26 mouse cellular contexts compared by ENCODE assay signal in genomic region chr17:87149762-87150161, GRCm38 (mm10). TPM values are rescaled to one million over a fixed set of nuclear protein-coding genes. Genes with fewer than 3 reads are reported as not detected.
DNase-seq lines count a peak whose midpoint lies in the region; ATAC-seq and TF ChIP-seq lines count a peak whose summit lies in the region.
"Had no signal": no experiment of that assay in that cellular context is flagged by ENCODE, and none has a peak within 500 bp of the region (broad histone marks: within the 10 kb centered on the region; RNA-seq: fewer than 3 reads in every experiment).

No protein-coding gene starts in this region.

- peak; percentile 67 for ATAC-seq in granulocyte monocyte progenitor cell, adult 5-6 weeks (replicated peaks; ENCODE audit: poor library complexity, severe bottlenecking)
- ATAC-seq in megakaryocyte progenitor cell, adult 5-6 weeks (replicated peaks; ENCODE audit: poor library complexity) = peak; percentile 65
- ATAC-seq: activated CD4-positive, CD25-positive, alpha-beta regulatory T cell, adult 4 months; forebrain, embryonic 14.5 days; hindbrain, postnatal 0 days; Patski had no signal

- no peak overlapping the region for H3K4me3 ChIP-seq in kidney, adult 2 months (ENCODE audit: insufficient read depth, low read depth, low read length)
- H3K4me3 ChIP-seq: embryonic facial prominence, embryonic 15.5 days; erythroblast, embryonic 14.5 days; forebrain, embryonic 10.5 days; gastrocnemius, adult 2 months; heart, embryonic 10.5 days; hindbrain, embryonic 13.5 days had no signal

- DNase-seq in kidney, adult 2 months = no peak
- no peak for DNase-seq in kidney, postnatal 14 days
- peak; percentile 24 to 29 for DNase-seq in B cell, adult 2 months
- DNase-seq in cerebellum, postnatal 10 days = no peak
- DNase-seq in neural tube, embryonic 10.5 days (ENCODE audit: extremely low spot score, low spot score) = no peak
- DNase-seq in embryo, embryonic 11 days = no peak
- DNase-seq: adrenal gland, postnatal 14 days; cerebellum, adult 2 months; cerebellum, postnatal 14 days; gastrocnemius, adult 2 months; gastrocnemius, postnatal 25 days; heart, adult 11 months; heart, postnatal 10 days; heart, postnatal 4 days had no signal

- 56% methylated on average over 12 of the region's 12 CpGs for WGBS in kidney, adult 2 months

- peak overlapping the region; percentile 55 for H3K27ac ChIP-seq in kidney, adult 2 months (ENCODE audit: insufficient read depth, low read depth, low read length)
- H3K27ac ChIP-seq: embryonic facial prominence, embryonic 15.5 days; forebrain, embryonic 10.5 days; gastrocnemius, adult 2 months; heart, embryonic 10.5 days; hindbrain, embryonic 13.5 days; hindbrain, postnatal 0 days had no signal

- no peaks in the 10 kb centered on the region for H3K36me3 ChIP-seq in kidney, adult 2 months (ENCODE audit: control insufficient read depth, insufficient read depth, low read length)
- H3K36me3 ChIP-seq: embryonic facial prominence, embryonic 15.5 days; forebrain, embryonic 10.5 days; heart, embryonic 10.5 days; hindbrain, embryonic 13.5 days had no signal

- H3K4me1 ChIP-seq in kidney, adult 2 months (ENCODE audit: control insufficient read depth, insufficient read depth, low read length) = no peaks in the 10 kb centered on the region
- H3K4me1 ChIP-seq: forebrain, embryonic 10.5 days; hindbrain, embryonic 13.5 days had no signal

- no peak for TF ChIP-seq POLR2A in kidney, adult 2 months (IDR thresholded peaks at IDR 0.05; ENCODE audit: low read depth, low read length)

- TF ChIP-seq CTCF in kidney, adult 2 months (conservative IDR thresholded peaks at IDR 0.05; ENCODE audit: insufficient read depth, insufficient read length, low read depth, low read length) = no peak

- H3K27me3 ChIP-seq in kidney, adult 2 months (replicated peaks; ENCODE audit: control insufficient read depth, insufficient read depth, low read length) = no peaks in the 10 kb centered on the region
- H3K27me3 ChIP-seq: CH12.LX; embryonic facial prominence, embryonic 15.5 days; hindbrain, embryonic 13.5 days; Patski had no signal

RNA-seq across cellular contexts. Expression of gene Socs5, which starts 42.3 kb away (rescaled TPM):
- 11.5 and 11.7 TPM in 2 replicates for polyA plus RNA-seq in kidney, adult 2 months (2012; rRNA removed)
- total RNA-seq in granulocyte monocyte progenitor cell, adult 5-6 weeks (2014; fragmentation: Nextera tagmentation) = 6.0 and 6.3 TPM in 2 replicates
- 3.0 and 3.3 TPM in 2 replicates for total RNA-seq in granulocyte monocyte progenitor cell, adult 5-6 weeks (2017)
- 4.4 and 5.1 TPM in 2 replicates for total RNA-seq in megakaryocyte progenitor cell, adult 5-6 weeks (2015)
- 4.2 and 5.5 TPM in 2 replicates for total RNA-seq in megakaryocyte progenitor cell, adult 5-6 weeks (2017)

Comparison
In these comparisons a context has a peak if more than half of its experiments do, and no peak if none do; other contexts are left out.
1. DNase-seq: peak in B cell, adult 2 months (2 of 2); none in kidney, adult 2 months (single experiment), kidney, postnatal 14 days (single experiment), cerebellum, postnatal 10 days (0 of 2), neural tube, embryonic 10.5 days (single experiment) and embryo, embryonic 11 days (single experiment).